Comparison of ENCODE assay signal across 18 mouse cellular contexts in the genomic region with DNA sequence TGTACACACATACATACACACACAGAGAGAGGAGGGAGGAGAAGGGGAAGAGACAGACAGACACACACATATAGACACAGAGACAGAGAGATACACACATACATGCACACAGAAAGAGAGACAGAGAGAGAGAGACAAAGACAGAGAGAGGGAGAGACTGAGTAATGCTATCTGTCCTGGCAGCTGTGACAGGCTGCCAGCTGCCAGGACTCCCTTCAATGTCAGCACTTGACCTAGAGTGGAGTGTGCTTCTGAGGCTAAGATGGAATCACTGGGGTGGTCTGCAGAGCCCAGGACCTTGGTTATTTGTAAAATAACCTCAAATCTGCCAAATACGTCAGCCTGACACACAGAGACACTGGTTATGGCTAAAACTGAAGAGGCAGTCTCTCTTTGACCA. TPM values are rescaled to one million over a fixed set of nuclear protein-coding genes. Genes with fewer than 3 reads are reported as not detected.
DNase-seq lines count a peak whose midpoint lies in the region; ATAC-seq lines count a peak whose summit lies in the region.
"Had no signal": no experiment of that assay in that cellular context is flagged by ENCODE, and none has a peak within 500 bp of the region (broad histone marks: within the 10 kb centered on the region; RNA-seq: fewer than 3 reads in every experiment).

No protein-coding gene starts in this region.

- H3K27me3 ChIP-seq in intestine, embryonic 14.5 days (replicated peaks; ENCODE audit: control insufficient read depth, insufficient read depth, low read length): no peaks in the 10 kb centered on the region
- no peaks in the 10 kb centered on the region for H3K27me3 ChIP-seq in intestine, embryonic 16.5 days (replicated peaks; ENCODE audit: control insufficient read depth, insufficient read depth, low read length)
- H3K27me3 ChIP-seq in midbrain, embryonic 11.5 days (ENCODE audit: control insufficient read depth, insufficient read depth, low read length): no peaks in the 10 kb centered on the region
- H3K27me3 ChIP-seq in midbrain, embryonic 13.5 days: no peaks in the 10 kb centered on the region
- H3K27me3 ChIP-seq: hindbrain, embryonic 13.5 days; limb, embryonic 12.5 days; midbrain, embryonic 12.5 days had no signal

- no peaks in the 10 kb centered on the region for H3K36me3 ChIP-seq in intestine, embryonic 14.5 days (ENCODE audit: control insufficient read depth, insufficient read depth, low read length)
- H3K36me3 ChIP-seq in intestine, embryonic 16.5 days (ENCODE audit: control insufficient read depth, insufficient read depth, low read length): 0 out of 2 replicates have a peak, but pooled peaks cover 5% of the 10 kb centered on the region
- H3K36me3 ChIP-seq in midbrain, embryonic 11.5 days (ENCODE audit: control insufficient read depth, insufficient read depth, low read length): no peaks in the 10 kb centered on the region
- H3K36me3 ChIP-seq in midbrain, embryonic 13.5 days: peaks cover 6% of the 10 kb centered on the region; the same call in 1 of the 2 replicates
- H3K36me3 ChIP-seq: hindbrain, embryonic 13.5 days; limb, embryonic 12.5 days; midbrain, embryonic 12.5 days had no signal

- no peak overlapping the region for H3K9ac ChIP-seq in intestine, embryonic 14.5 days (ENCODE audit: low read length)
- H3K9ac ChIP-seq in intestine, embryonic 16.5 days (ENCODE audit: low read depth, low read length): no peak overlapping the region
- no peak overlapping the region for H3K9ac ChIP-seq in midbrain, embryonic 11.5 days (ENCODE audit: low read length)
- no peak overlapping the region for H3K9ac ChIP-seq in midbrain, embryonic 13.5 days (replicated peaks)
- H3K9ac ChIP-seq: hindbrain, embryonic 13.5 days; limb, embryonic 12.5 days; midbrain, embryonic 12.5 days had no signal

- no peaks in the 10 kb centered on the region for H3K4me1 ChIP-seq in intestine, embryonic 14.5 days (replicated peaks; ENCODE audit: control insufficient read depth, insufficient read depth, low read length)
- peaks cover 7% of the 10 kb centered on the region; the same call in 1 of the 2 replicates for H3K4me1 ChIP-seq in intestine, embryonic 16.5 days (ENCODE audit: control insufficient read depth, insufficient read depth, low read length)
- H3K4me1 ChIP-seq in midbrain, embryonic 11.5 days (ENCODE audit: control insufficient read depth, insufficient read depth, low read length): no peaks in the 10 kb centered on the region
- H3K4me1 ChIP-seq in midbrain, embryonic 13.5 days (replicated peaks): peaks cover 8% of the 10 kb centered on the region
- H3K4me1 ChIP-seq: limb, embryonic 12.5 days; midbrain, embryonic 12.5 days had no signal

- H3K4me2 ChIP-seq in intestine, embryonic 14.5 days (ENCODE audit: low read length): no peak overlapping the region
- H3K4me2 ChIP-seq in intestine, embryonic 16.5 days (ENCODE audit: low read depth, low read length): no peak overlapping the region
- H3K4me2 ChIP-seq in midbrain, embryonic 11.5 days: no peak overlapping the region
- H3K4me2 ChIP-seq in midbrain, embryonic 13.5 days (replicated peaks): no peak overlapping the region
- H3K4me2 ChIP-seq: hindbrain, embryonic 13.5 days; limb, embryonic 12.5 days; midbrain, embryonic 12.5 days had no signal

- H3K27ac ChIP-seq in intestine, embryonic 14.5 days (ENCODE audit: low read depth): no peak overlapping the region
- H3K27ac ChIP-seq in intestine, embryonic 16.5 days (ENCODE audit: low read length): no peak overlapping the region
- H3K27ac ChIP-seq in midbrain, embryonic 11.5 days (ENCODE audit: low read depth, low read length): no peak overlapping the region
- no peak overlapping the region for H3K27ac ChIP-seq in midbrain, embryonic 13.5 days
- H3K27ac ChIP-seq: hindbrain, embryonic 13.5 days; limb, embryonic 12.5 days; midbrain, embryonic 12.5 days had no signal

- DNase-seq in heart, adult 18-20 months: peak; percentile 18 to 28
- no peak for DNase-seq in heart, postnatal 14 days
- DNase-seq in intestine, embryonic 14.5 days (ENCODE audit: low spot score): peak; percentile 46
- no peak for DNase-seq in midbrain, embryonic 11.5 days (ENCODE audit: low spot score, missing footprints)
- DNase-seq in skeletal muscle tissue, adult 2 months (ENCODE audit: low read depth, low spot score): peak; percentile 26
- DNase-seq: kidney, postnatal 4 days; layer of hippocampus, postnatal 36 days; lung, adult 2 months; retina, postnatal 1 day; thymus, adult 2 months had no signal

- 67% methylated on average over 1 of the region's 1 CpGs for WGBS in intestine, embryonic 14.5 days
- WGBS in intestine, embryonic 16.5 days: 59% methylated on average over 1 of the region's 1 CpGs
- 78% methylated on average over 1 of the region's 1 CpGs for WGBS in midbrain, embryonic 11.5 days
- 61% methylated on average over 1 of the region's 1 CpGs for WGBS in midbrain, embryonic 13.5 days

- intact Hi-C loops in heart, postnatal 14 days (cut with DNase I): no loop called here

- no peak overlapping the region for H3K4me3 ChIP-seq in intestine, embryonic 14.5 days (ENCODE audit: low read depth, low read length)
- no peak overlapping the region for H3K4me3 ChIP-seq in intestine, embryonic 16.5 days (ENCODE audit: low read length)
- no peak overlapping the region for H3K4me3 ChIP-seq in midbrain, embryonic 11.5 days (ENCODE audit: low read depth, low read length)
- no peak overlapping the region for H3K4me3 ChIP-seq in midbrain, embryonic 13.5 days (replicated peaks)
- H3K4me3 ChIP-seq: hindbrain, embryonic 13.5 days; limb, embryonic 12.5 days; midbrain, embryonic 12.5 days had no signal

- ATAC-seq in intestine, embryonic 14.5 days (replicated peaks; ENCODE audit: low FRiP score, low TSS enrichment, low read depth): no peak
- no peak; the same call in 1 of the 2 replicates for ATAC-seq in intestine, embryonic 16.5 days
- ATAC-seq in midbrain, embryonic 11.5 days (ENCODE audit: low FRiP score): peak; percentile 55
- ATAC-seq in midbrain, embryonic 13.5 days: no peak
- ATAC-seq in cerebellum, adult (ENCODE audit: insufficient number of reproducible peaks, low FRiP score, low TSS enrichment): no peak

- H3K9me3 ChIP-seq in intestine, embryonic 14.5 days (ENCODE audit: control insufficient read depth, low read length): no peaks in the 10 kb centered on the region
- H3K9me3 ChIP-seq in intestine, embryonic 16.5 days (ENCODE audit: control insufficient read depth, low read length): no peaks in the 10 kb centered on the region
- no peaks in the 10 kb centered on the region for H3K9me3 ChIP-seq in midbrain, embryonic 11.5 days (ENCODE audit: control insufficient read depth, low read length)
- no peaks in the 10 kb centered on the region for H3K9me3 ChIP-seq in midbrain, embryonic 13.5 days
- H3K9me3 ChIP-seq: hindbrain, embryonic 13.5 days; limb, embryonic 12.5 days; midbrain, embryonic 12.5 days had no signal

RNA-seq across cellular contexts. Expression of a gene that starts 30.5 kb away (rescaled TPM):
- 1 to 10 TPM; 1.1 to 1.2 TPM for total RNA-seq in heart, adult 18-20 months (2021)
- total RNA-seq in heart, postnatal 14 days (2021): under 1 TPM; 0.85 to 0.93 TPM
- polyA plus RNA-seq in intestine, embryonic 14.5 days (2014; fragmentation: Nextera tagmentation; extraction: Ambion mirVana): 0.19 and 0.31 TPM in 2 replicates
- polyA plus RNA-seq in intestine, embryonic 16.5 days (2015; fragmentation: Nextera tagmentation; extraction: Ambion mirVana): 0.17 TPM in 1 of 2 replicates, not detected in the other
- polyA plus RNA-seq in midbrain, embryonic 11.5 days (2014; fragmentation: Nextera tagmentation; extraction: Ambion mirVana): not detected in 2 replicates
- not detected in 2 replicates for polyA plus RNA-seq in midbrain, embryonic 13.5 days (2015; fragmentation: Nextera tagmentation; extraction: Ambion mirVana)
- total RNA-seq: common myeloid progenitor, adult 5-6 weeks had no signal
- polyA plus RNA-seq: midbrain, embryonic 12.5 days; spleen, adult 2 months; thymus, adult 2 months had no signal

RNA-seq across cellular contexts. Expression of a gene that starts 32.9 kb away (rescaled TPM):
- 10 to 100 TPM; 37.3 to 51.9 TPM for total RNA-seq in heart, adult 18-20 months (2021)
- 10 to 100 TPM; 51.9 to 53.7 TPM for total RNA-seq in heart, postnatal 14 days (2021)
- 0.07 and 0.13 TPM in 2 replicates for polyA plus RNA-seq in intestine, embryonic 14.5 days (2014; fragmentation: Nextera tagmentation; extraction: Ambion mirVana)
- polyA plus RNA-seq in intestine, embryonic 16.5 days (2015; fragmentation: Nextera tagmentation; extraction: Ambion mirVana): 0.15 and 0.18 TPM in 2 replicates
- 0.01 and 0.08 TPM in 2 replicates for polyA plus RNA-seq in midbrain, embryonic 11.5 days (2014; fragmentation: Nextera tagmentation; extraction: Ambion mirVana)
- 0.03 and 0.05 TPM in 2 replicates for polyA plus RNA-seq in midbrain, embryonic 13.5 days (2015; fragmentation: Nextera tagmentation; extraction: Ambion mirVana)
- total RNA-seq: common myeloid progenitor, adult 5-6 weeks had no signal

RNA-seq across cellular contexts. Expression of a gene that starts 45.5 kb away (rescaled TPM):
- 1 to 10 TPM; 1.9 to 2.0 TPM for total RNA-seq in heart, adult 18-20 months (2021)
- total RNA-seq in heart, postnatal 14 days (2021): 1 to 10 TPM; 1.6 to 3.4 TPM
- 11.8 and 13.6 TPM in 2 replicates for polyA plus RNA-seq in intestine, embryonic 14.5 days (2014; fragmentation: Nextera tagmentation; extraction: Ambion mirVana)
- polyA plus RNA-seq in intestine, embryonic 16.5 days (2015; fragmentation: Nextera tagmentation; extraction: Ambion mirVana): 9.2 and 9.4 TPM in 2 replicates
- 14.9 and 19.5 TPM in 2 replicates for polyA plus RNA-seq in midbrain, embryonic 11.5 days (2014; fragmentation: Nextera tagmentation; extraction: Ambion mirVana)
- 8.9 and 9.3 TPM in 2 replicates for polyA plus RNA-seq in midbrain, embryonic 13.5 days (2015; fragmentation: Nextera tagmentation; extraction: Ambion mirVana)

RNA-seq across cellular contexts. Expression of a gene that starts 47.0 kb away (rescaled TPM):
- 1 to 10 TPM; 7.3 to 7.8 TPM for total RNA-seq in heart, adult 18-20 months (2021)
- total RNA-seq in heart, postnatal 14 days (2021): 1 to 10 TPM; 5.8 to 6.9 TPM
- 45.3 and 58.6 TPM in 2 replicates for polyA plus RNA-seq in intestine, embryonic 14.5 days (2014; fragmentation: Nextera tagmentation; extraction: Ambion mirVana)
- 405 and 573 TPM in 2 replicates for polyA plus RNA-seq in intestine, embryonic 16.5 days (2015; fragmentation: Nextera tagmentation; extraction: Ambion mirVana)
- polyA plus RNA-seq in midbrain, embryonic 11.5 days (2014; fragmentation: Nextera tagmentation; extraction: Ambion mirVana): 10.0 and 10.7 TPM in 2 replicates
- 10.3 and 11.9 TPM in 2 replicates for polyA plus RNA-seq in midbrain, embryonic 13.5 days (2015; fragmentation: Nextera tagmentation; extraction: Ambion mirVana)

Comparison
In these comparisons a context has a peak if more than half of its experiments do, and no peak if none do; other contexts are left out.
1. DNase-seq: peak in heart, adult 18-20 months (2 of 2), intestine, embryonic 14.5 days (single experiment) and skeletal muscle tissue, adult 2 months (single experiment); none in heart, postnatal 14 days (0 of 2) and midbrain, embryonic 11.5 days (single experiment).